Mouse (Mus musculus) midbrain, embryonic 13.5 days (tissue): ENCODE data around the gene Hnrnpll. TPM values are rescaled to one million over a fixed set of nuclear protein-coding genes. Genes with fewer than 3 reads are reported as not detected.

ENCODE experiments used
- ATAC-seq: fragments of 200-750 bp; cut with Nextera tagmentation; 2 replicates; pipeline ENCODE4 v1.8.0; 2017; ENCODE audit warnings: mild to moderate bottlenecking, moderate TSS enrichment, moderate library complexity
- H3K27ac ChIP-seq: fragments of 300-500 bp; sonication (generic); 2 replicates; pipeline ENCODE4 v1.5.1; 2015; ENCODE audit warnings: inconsistent platforms, mild to moderate bottlenecking, moderate library complexity
- H3K27me3 ChIP-seq: fragments of 300-500 bp; sonication (generic); 2 replicates; pipeline ENCODE4 v1.6.1; 2015; ENCODE audit warnings: mild to moderate bottlenecking, inconsistent platforms
- H3K36me3 ChIP-seq: fragments of 300-500 bp; sonication (generic); 2 replicates; pipeline ENCODE4 v1.6.1; 2015; ENCODE audit warnings: mild to moderate bottlenecking, inconsistent platforms
- H3K4me1 ChIP-seq: fragments of 300-500 bp; sonication (generic); replicated peaks from 2 replicates; pipeline ENCODE4 v1.6.1; 2015; ENCODE audit warnings: inconsistent platforms
- H3K4me2 ChIP-seq: fragments of 300-500 bp; sonication (generic); replicated peaks from 2 replicates; pipeline ENCODE4 v1.6.1; 2015; ENCODE audit warnings: moderate library complexity, mild to moderate bottlenecking, inconsistent platforms
- H3K4me3 ChIP-seq: fragments of 300-500 bp; sonication (generic); replicated peaks from 2 replicates; pipeline ENCODE4 v1.5.1; 2015; ENCODE audit warnings: mild to moderate bottlenecking, inconsistent platforms
- H3K9ac ChIP-seq: fragments of 300-500 bp; sonication (generic); replicated peaks from 2 replicates; pipeline ENCODE4 v1.6.1; 2015; ENCODE audit warnings: mild to moderate bottlenecking, inconsistent platforms
- H3K9me3 ChIP-seq: fragments of 300-500 bp; sonication (generic); 2 replicates; pipeline ENCODE4 v1.6.1; 2016; ENCODE audit warnings: mild to moderate bottlenecking, inconsistent platforms
- WGBS: fragments of 180-500 bp; shearing (Covaris S2); methylation state at CpG from one replicate; pipeline ENCODE4 v1.1.7; 2015; 5-methylcytosine and 5-hydroxymethylcytosine counted together
- polyA plus RNA-seq: library from polyadenylated mRNA; unstranded; fragments of >200 nt; fragmentation: Nextera tagmentation; extraction: Ambion mirVana; gene quantifications from 2 replicates; pipeline ENCODE4 v1.2.1, GENCODE M21; 2015

Gene Hnrnpll
- polyA plus RNA-seq = 70.2 and 76.7 TPM in 2 replicates

- Histone ChIP-seq H3K27ac (peak within 1 kb of the TSS; percentile 98), H3K4me1 (peaks cover 41% of the 10 kb centered on the region)
- WGBS = 0% methylated on average over 82 of the region's 97 CpGs
These were observed at the start of gene Hnrnpll for GRCm38 (mm10) chr17:80061783-80062619. TSS of gene Hnrnpll (minus strand) at chr17:80062334.

DNA sequence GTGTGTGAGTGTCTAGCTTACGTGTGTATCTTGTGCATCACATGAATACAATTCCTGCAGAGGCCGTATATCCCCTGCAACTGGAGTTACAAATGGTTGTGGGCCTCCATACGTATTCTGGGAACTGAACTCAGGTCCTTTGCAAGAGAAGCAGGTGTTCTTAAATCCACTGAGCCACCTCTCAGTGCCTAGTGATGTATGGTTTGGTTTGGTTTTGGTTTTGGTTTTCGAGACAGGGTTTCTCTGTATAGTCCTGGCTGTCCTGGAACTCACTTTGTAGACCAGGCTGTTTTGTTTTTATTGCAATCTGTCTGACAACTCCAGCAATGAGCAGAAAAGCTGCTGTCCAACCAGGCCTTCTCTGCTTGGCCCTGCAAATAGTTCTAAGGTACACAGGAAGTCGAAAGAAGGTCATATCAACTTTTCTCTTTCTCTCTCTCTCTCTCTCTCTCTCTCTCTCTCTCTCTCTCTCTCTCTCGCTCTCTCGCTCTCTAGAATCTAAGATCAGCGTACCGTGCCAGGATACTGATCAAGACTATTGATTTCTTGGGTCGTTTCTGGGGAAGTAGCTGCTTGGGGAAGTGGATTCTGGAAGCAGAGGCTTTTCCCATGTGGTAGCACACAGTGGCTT is 43.3 kb upstream of the Hnrnpll start:
- Histone ChIP-seq H3K4me3 (no peak overlapping the region), H3K9ac (no peak overlapping the region)
- 85% methylated on average over 10 of the region's 10 CpGs for WGBS

More at GRCm38 (mm10) chr17:80061783-80062619, at the start of gene Hnrnpll:
- H3K9me3 ChIP-seq = no peaks in the 10 kb centered on the region
- H3K4me3 ChIP-seq = peak within 1 kb of the TSS; percentile 95
- H3K36me3 ChIP-seq = no peaks in the 10 kb centered on the region
- H3K9ac ChIP-seq = peak within 1 kb of the TSS; percentile 99
- no peaks in the 10 kb centered on the region for H3K27me3 ChIP-seq
- peak; percentile 98 for ATAC-seq
- H3K4me2 ChIP-seq = peak within 1 kb of the TSS; percentile 72

DNA sequence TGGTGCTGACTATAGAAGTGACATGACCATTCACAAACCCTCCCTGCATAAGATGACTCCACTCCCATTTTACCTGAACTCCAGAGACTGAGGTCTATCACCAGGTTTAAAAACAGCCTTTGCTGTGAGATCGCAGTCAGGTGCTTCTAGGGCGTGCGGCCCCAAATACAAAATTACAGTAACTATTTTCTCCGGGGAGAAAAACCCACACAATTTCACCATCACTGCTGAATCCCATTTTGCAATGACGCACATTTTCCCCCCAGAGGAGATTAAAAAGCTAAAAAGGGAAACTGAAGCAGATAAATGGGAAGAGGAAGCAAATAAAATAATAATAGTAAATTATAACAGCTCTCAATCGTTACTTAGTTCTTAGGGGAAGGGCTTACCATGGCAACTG is 37.7 kb upstream of the Hnrnpll start:
- ATAC-seq = no peak
- 89% methylated on average over 6 of the region's 6 CpGs for WGBS

More for the DNA sequence above, 43.3 kb upstream of the Hnrnpll start:
- H3K27me3 ChIP-seq = no peaks in the 10 kb centered on the region
- H3K4me2 ChIP-seq = no peak overlapping the region
- H3K4me1 ChIP-seq = no peaks in the 10 kb centered on the region
- ATAC-seq = no peak
- H3K36me3 ChIP-seq = no peaks in the 10 kb centered on the region
- H3K9me3 ChIP-seq = no peaks in the 10 kb centered on the region
- no peak overlapping the region for H3K27ac ChIP-seq

GRCm38 (mm10) chr17:80097221-80097620 is 35.1 kb upstream of the Hnrnpll start:
- Histone ChIP-seq H3K4me1 (peaks cover 15% of the 10 kb centered on the region), H3K27ac (no peak overlapping the region)

More for the DNA sequence above, 37.7 kb upstream of the Hnrnpll start:
- Histone ChIP-seq H3K4me2 (no peak overlapping the region), H3K27me3 (no peaks in the 10 kb centered on the region), H3K4me3 (no peak overlapping the region), H3K4me1 (peaks cover 15% of the 10 kb centered on the region), H3K27ac (no peak overlapping the region), H3K9ac (no peak overlapping the region), H3K9me3 (no peaks in the 10 kb centered on the region), H3K36me3 (no peaks in the 10 kb centered on the region)

GRCm38 (mm10) chr17:80096720-80097114 is 34.6 kb upstream of the Hnrnpll start:
- ATAC-seq = no peak
- H3K27ac ChIP-seq = no peak overlapping the region
- 90% methylated on average over 8 of the region's 8 CpGs for WGBS

More at GRCm38 (mm10) chr17:80097221-80097620, 35.1 kb upstream of the Hnrnpll start:
- Histone ChIP-seq H3K9me3 (no peaks in the 10 kb centered on the region), H3K4me2 (no peak overlapping the region), H3K27me3 (no peaks in the 10 kb centered on the region), H3K36me3 (no peaks in the 10 kb centered on the region), H3K9ac (no peak overlapping the region), H3K4me3 (no peak overlapping the region)
- ATAC-seq = peak; percentile 43
- WGBS = 31% methylated on average over 2 of the region's 2 CpGs

DNA sequence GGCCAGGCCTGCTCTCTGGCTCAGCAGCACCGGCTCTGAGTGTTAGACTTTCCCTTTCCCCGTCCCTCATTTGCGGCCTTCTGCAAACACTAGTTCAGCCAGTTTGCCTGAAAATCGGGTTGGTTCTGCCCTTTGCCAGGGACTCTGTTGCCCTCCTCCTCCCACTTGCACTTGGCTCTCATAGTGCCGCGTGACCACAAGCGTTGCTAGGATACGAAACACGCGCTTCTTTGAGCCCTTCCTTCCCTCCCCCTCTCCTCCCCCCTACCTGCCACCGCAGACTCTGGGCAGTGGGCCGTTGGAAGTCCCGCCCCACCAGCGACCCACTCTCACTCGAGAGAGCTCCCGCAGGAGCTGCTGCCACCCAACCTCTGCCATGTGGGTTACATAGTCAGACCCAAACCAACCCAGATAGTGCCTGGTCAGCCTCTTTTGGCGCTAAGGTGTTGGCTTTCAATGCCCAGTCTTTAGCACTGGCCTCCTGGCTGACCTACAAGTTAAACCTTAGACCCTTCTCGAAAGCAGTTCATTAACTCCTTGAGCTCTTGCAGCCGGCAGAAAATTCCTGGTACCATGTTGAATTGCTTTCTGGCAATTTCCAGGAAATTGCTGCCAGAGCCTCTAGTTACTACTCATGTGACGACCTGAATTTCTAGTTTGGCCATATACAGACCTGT is 34.0 kb upstream of the Hnrnpll start:
- peak overlapping the region; percentile 22 for H3K4me3 ChIP-seq

More at GRCm38 (mm10) chr17:80096720-80097114, 34.6 kb upstream of the Hnrnpll start:
- Histone ChIP-seq H3K4me2 (no peak overlapping the region), H3K36me3 (no peaks in the 10 kb centered on the region), H3K27me3 (no peaks in the 10 kb centered on the region), H3K9me3 (no peaks in the 10 kb centered on the region), H3K9ac (no peak overlapping the region), H3K4me3 (no peak overlapping the region), H3K4me1 (peaks cover 15% of the 10 kb centered on the region)

DNA sequence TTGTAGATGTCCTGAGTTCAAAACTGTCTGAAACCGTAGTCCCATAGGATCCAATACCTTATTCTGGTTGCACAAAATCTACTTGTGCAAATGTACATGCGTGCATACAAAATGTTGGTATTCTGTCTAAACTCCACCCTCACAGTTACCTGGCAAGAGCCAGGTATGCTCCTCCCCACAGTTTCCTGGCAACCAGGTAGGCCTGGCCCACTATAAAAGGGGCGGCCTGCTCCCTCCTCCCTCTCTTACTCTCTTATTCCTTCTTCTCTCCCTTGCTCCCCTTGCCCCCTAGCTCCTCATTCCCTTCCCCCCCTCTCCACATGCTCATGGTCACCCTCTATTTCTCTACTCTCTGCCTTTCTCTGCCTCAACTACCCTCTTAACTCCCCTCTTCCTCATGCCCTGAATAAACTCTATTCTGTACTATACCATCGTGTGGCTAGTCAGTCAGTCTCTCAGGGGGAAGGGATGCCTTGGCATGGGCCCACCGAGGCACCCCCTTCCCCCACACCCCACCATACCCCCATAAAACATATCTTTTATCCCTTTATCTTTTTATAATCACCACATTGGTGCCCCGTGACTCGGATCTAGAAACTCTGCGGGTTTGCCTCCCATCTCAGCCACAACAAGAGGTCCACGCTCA is 33.2 kb upstream of the Hnrnpll start:
- 81% methylated on average over 9 of the region's 9 CpGs for WGBS
- peak overlapping the region; percentile 22; the same call in 1 of the 2 replicates for H3K4me3 ChIP-seq

More for the DNA sequence above, 34.0 kb upstream of the Hnrnpll start:
- WGBS = 13% methylated on average over 20 of the region's 20 CpGs
- peaks cover 15% of the 10 kb centered on the region for H3K4me1 ChIP-seq
- H3K4me2 ChIP-seq = peak overlapping the region; percentile 49
- peak; percentile 89 for ATAC-seq
- H3K9ac ChIP-seq = peak overlapping the region; percentile 37; the same call in 1 of the 2 replicates
- no peaks in the 10 kb centered on the region for H3K9me3 ChIP-seq
- H3K27ac ChIP-seq = no peak overlapping the region
- no peaks in the 10 kb centered on the region for H3K27me3 ChIP-seq
- no peaks in the 10 kb centered on the region for H3K36me3 ChIP-seq

GRCm38 (mm10) chr17:80091879-80092549 is 29.9 kb upstream of the Hnrnpll start:
- Histone ChIP-seq H3K27ac (no peak overlapping the region), H3K36me3 (no peaks in the 10 kb centered on the region), H3K4me2 (no peak overlapping the region), H3K4me3 (no peak overlapping the region), H3K27me3 (no peaks in the 10 kb centered on the region), H3K9me3 (no peaks in the 10 kb centered on the region), H3K4me1 (peaks cover 12% of the 10 kb centered on the region), H3K9ac (no peak overlapping the region)
- WGBS = 58% methylated on average over 6 of the region's 6 CpGs
- no peak for ATAC-seq

More for the DNA sequence above, 33.2 kb upstream of the Hnrnpll start:
- peaks cover 15% of the 10 kb centered on the region for H3K4me1 ChIP-seq
- no peaks in the 10 kb centered on the region for H3K9me3 ChIP-seq
- H3K9ac ChIP-seq = peak overlapping the region; percentile 37; the same call in 1 of the 2 replicates
- ATAC-seq = peak; percentile 62; the same call in 1 of the 2 replicates
- peak overlapping the region; percentile 49; the same call in 1 of the 2 replicates for H3K4me2 ChIP-seq
- H3K27me3 ChIP-seq = no peaks in the 10 kb centered on the region
- H3K36me3 ChIP-seq = no peaks in the 10 kb centered on the region
- no peak overlapping the region for H3K27ac ChIP-seq

GRCm38 (mm10) chr17:80090551-80090950 is 28.4 kb upstream of the Hnrnpll start:
- WGBS = 83% methylated on average over 4 of the region's 4 CpGs
- Histone ChIP-seq H3K36me3 (no peaks in the 10 kb centered on the region), H3K9me3 (no peaks in the 10 kb centered on the region), H3K27ac (no peak overlapping the region), H3K9ac (no peak overlapping the region), H3K4me1 (peaks cover 3% of the 10 kb centered on the region), H3K4me3 (no peak overlapping the region), H3K4me2 (no peak overlapping the region), H3K27me3 (no peaks in the 10 kb centered on the region)
- ATAC-seq = no peak

DNA sequence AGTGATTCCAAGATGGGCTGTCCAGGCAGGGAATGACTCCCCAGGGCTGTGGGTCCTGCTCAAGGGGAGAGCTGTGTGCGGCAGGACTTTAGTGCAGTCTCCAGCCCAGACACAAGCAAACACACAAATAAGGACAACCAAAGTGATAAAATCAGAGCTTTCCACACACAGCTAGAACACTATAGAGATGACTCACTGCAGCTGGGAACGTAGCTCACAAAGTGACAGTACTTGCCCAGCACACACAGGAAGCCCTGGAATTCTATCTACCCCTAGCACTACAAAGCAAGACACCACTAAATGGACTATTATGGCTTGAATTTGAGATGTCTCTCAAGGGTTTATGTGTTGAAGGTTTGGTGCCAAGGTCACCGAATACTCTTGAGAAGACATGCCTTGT is 26.0 kb upstream of the Hnrnpll start:
- Histone ChIP-seq H3K4me1 (no peaks in the 10 kb centered on the region), H3K27ac (no peak overlapping the region), H3K4me2 (no peak overlapping the region), H3K9me3 (no peaks in the 10 kb centered on the region), H3K27me3 (no peaks in the 10 kb centered on the region), H3K9ac (no peak overlapping the region), H3K4me3 (no peak overlapping the region), H3K36me3 (no peaks in the 10 kb centered on the region)
- ATAC-seq = no peak
- 97% methylated on average over 3 of the region's 3 CpGs for WGBS

- no peaks in the 10 kb centered on the region for H3K36me3 ChIP-seq
- no peak for ATAC-seq
- H3K9me3 ChIP-seq = no peaks in the 10 kb centered on the region
- H3K27me3 ChIP-seq = no peaks in the 10 kb centered on the region
- no peak overlapping the region for H3K27ac ChIP-seq
- no peak overlapping the region for H3K9ac ChIP-seq
- H3K4me3 ChIP-seq = no peak overlapping the region
- no peaks in the 10 kb centered on the region for H3K4me1 ChIP-seq
- 91% methylated on average over 11 of the region's 11 CpGs for WGBS
- no peak overlapping the region for H3K4me2 ChIP-seq
These were observed 24.5 kb upstream of the Hnrnpll start for GRCm38 (mm10) chr17:80086591-80086990.
